Mouse (Mus musculus): Measurements from ENCODE around the gene Frmd4a. TPM values are rescaled to one million over a fixed set of nuclear protein-coding genes. Genes with fewer than 3 reads are reported as not detected.
A peak's percentile ranks its signal among the peaks of the same experiment; 100 is the strongest.

The Frmd4a gene
- total RNA-seq, 2 experiments from 2014 or later: 57.7 to 65.1 TPM

DNA sequence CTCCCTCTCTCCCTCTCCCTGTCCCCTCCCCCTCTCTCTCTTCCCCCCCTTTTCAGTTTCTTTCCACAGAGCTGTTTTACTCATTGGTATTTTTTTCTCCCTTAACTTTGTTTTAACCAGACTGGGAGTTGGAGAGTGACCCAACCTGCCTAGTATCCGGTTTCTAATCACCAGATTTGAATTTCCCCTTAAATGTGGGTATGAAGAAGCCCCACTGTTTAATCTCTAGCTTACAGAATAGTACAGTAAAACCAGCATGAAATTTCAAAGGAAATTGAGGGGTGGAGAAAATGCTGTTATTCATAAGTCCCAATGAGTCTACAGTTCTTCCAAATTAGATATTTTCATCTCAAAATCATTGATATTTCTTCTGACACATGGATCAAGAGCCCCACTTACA is 545.8 kb downstream of the Frmd4a start:
- no peak for DNase-seq (ENCODE audit: extremely low spot score in 1 of 2, low spot score in 2 of 2)
- Histone ChIP-seq H3K4me3 (no peak overlapping the region), H3K27ac (no peak overlapping the region)
- intact Hi-C loops (cut with DNase I): no loop called here
- no peak for TF ChIP-seq CTCF (IDR thresholded peaks at IDR 0.05)

DNA sequence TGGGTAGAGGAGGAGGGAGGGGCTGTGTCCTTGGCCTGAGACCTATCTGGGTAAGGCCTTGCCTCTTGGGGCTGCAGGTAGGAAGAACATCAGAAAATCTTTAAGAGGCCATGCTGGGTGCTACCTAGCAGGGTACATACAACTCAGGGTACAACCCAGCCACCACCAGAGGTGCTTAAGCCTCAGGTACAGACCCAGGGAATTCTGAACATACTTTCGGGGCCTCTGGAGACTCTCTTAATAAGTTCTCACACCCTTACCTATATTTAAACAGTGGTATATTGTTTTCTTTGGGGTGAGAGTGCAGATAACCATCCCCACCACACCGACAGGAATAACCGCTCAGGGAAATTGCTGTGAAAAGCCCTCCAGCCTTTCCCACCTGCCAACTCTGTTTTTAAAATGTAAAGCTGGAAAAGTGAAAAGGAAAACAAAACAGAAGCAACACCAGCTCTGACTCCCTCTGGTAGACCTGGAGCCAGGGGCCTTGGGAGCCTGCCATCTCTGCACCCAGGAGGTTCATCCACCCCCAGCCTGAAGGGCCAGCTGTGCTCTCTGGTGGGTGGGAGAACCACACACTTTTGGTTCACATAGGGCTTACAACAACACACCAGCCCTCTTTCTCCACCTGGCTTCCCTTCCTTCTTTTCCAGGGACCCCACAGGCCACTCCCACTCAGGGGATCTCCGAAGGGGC is 548.9 kb downstream of the Frmd4a start:
- no peak overlapping the region for H3K27ac ChIP-seq
- no peak overlapping the region for H3K4me3 ChIP-seq
- DNase-seq (ENCODE audit: extremely low spot score in 1 of 2, low spot score in 2 of 2): no peak
- no peak for TF ChIP-seq CTCF (IDR thresholded peaks at IDR 0.05)
- intact Hi-C loops (cut with DNase I): no loop called here

DNA sequence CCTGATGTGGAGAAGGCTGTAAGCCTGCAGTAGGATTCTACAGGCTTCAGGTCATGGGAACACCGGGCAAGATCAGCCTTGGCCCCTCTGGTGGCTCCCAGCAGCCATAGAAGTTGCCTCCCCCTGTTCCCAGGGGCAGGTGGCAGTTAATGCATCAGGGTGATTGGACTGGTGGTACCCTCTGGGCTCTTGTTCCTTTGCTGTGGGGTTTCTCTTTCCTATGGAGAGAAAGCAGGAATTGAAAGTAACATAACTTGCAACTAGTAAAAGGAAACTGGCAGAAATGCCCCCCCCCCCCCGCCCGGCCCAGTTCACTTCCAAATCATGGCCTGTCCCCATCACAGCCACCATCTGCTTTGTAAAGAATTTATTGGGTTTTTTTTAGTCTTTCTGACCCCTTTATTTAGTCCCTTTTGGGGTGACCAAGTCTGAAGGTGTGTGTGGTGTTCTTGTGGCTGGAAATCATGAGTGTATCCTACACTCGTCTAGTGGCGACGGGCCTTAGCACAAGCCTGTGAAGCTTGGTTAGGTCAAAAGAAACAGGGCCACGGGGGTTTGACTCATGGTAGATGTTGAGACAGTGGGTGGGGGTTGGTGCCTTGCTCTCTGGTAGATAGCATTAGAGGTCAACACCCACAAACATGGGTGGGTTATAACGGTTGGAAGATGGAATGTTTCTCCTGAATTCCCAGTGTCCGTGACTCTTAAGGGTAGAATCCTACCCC is 549.6 kb downstream of the Frmd4a start:
- intact Hi-C loops (cut with DNase I): no loop called here
- no peak overlapping the region for H3K27ac ChIP-seq
- no peak for TF ChIP-seq CTCF (IDR thresholded peaks at IDR 0.05)
- DNase-seq (ENCODE audit: extremely low spot score in 1 of 2, low spot score in 2 of 2): no peak
- no peak overlapping the region for H3K4me3 ChIP-seq

DNA sequence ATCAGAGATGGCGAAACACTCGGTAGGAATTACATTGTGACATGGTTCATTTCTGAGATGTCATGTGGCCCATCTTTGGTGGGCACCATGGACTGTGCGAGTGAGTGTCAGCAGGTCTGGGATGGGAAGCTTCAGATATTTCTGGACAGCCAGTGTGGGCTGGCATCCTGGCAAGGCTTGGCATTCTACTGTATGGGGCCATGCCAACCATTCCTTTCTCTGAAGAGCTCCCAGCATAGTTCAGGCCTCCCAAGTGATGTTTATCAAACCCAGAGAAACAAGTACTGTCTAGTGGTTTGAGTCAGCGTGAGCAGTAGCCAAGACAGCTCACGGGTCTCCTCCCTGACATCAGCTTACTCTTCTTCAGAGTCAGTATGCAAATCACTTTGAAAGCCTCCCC is 551.5 kb downstream of the Frmd4a start:
- no peak for TF ChIP-seq CTCF (IDR thresholded peaks at IDR 0.05)
- intact Hi-C loops (cut with DNase I): no loop called here
- DNase-seq (ENCODE audit: extremely low spot score in 1 of 2, low spot score in 2 of 2): no peak
- H3K4me3 ChIP-seq: no peak overlapping the region
- H3K27ac ChIP-seq: no peak overlapping the region

DNA sequence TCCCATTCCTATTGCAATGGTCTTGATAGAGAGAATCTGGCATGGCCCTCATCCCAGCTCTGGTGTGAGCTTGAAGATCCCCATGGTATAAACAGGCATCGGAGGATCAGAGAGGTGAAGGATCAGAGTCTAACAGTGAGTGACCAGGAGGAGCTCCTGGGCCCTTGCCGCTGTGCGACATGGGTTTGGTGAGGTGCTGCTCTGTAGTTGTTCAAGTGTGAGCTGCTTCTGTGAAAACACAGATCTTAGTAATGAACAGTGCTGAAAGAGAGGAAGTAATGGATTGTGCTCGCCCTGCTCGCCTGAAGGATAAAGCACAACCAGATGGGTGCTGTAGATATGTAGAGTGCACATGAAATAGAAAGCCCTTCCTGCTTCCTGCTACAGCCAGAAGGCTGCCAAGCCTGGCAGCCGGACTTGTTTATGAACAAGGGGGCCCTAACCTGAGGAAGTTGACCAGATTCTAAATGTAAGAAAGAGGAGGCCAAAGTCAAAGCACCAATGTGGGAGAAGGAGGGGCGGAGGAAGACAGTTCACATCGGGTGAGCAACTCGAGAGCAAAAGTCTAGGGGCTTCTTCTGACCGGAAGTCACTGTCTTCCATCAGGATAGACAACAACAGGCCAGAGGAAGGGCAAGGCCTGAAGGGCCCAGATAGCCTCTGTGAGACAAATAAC is 552.8 kb downstream of the Frmd4a start:
- DNase-seq (ENCODE audit: extremely low spot score in 1 of 2, low spot score in 2 of 2): no peak
- intact Hi-C loops (cut with DNase I): no loop called here
- TF ChIP-seq CTCF (IDR thresholded peaks at IDR 0.05): no peak
- Histone ChIP-seq H3K4me3 (no peak overlapping the region), H3K27ac (no peak overlapping the region)

DNA sequence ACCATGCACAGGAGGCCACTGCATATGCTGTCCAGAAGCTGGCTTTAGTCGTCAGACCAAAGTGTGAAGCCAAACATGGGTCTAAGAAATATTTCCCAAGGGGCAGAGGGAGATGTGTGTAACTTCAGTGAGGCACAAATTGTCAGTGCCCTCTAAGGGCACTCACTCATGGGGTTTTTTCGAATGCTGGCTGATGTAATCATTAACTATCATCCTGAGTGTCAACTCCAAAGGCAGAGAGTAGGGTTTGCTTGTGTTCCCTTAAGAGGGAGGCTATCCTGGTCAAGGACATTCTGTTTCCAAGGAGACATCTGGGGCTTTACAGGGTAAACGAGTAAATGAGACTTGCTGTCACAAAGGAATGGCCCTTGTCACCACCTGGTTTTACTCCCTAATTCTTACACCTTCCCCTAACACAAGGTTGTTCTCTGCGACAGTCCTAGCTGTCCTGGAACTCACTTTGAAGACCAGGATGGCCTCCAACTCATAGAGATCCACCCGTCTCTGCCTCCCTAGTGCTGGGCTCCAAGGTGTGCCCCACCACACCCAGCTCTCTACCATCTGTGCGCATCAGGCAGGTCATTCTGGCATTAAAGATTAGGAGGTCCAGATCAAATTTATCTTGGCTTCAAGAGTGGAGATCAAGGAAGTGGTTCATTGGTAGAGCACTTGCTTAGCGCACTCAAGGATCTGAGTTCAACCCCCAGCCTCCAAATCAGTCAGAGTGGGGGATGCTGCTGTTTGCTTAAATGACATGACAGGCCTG is 555.2 kb downstream of the Frmd4a start:
- no peak for TF ChIP-seq CTCF (IDR thresholded peaks at IDR 0.05)
- no peak for DNase-seq (ENCODE audit: extremely low spot score in 1 of 2, low spot score in 2 of 2)
- intact Hi-C loops (cut with DNase I): no loop called here
- no peak overlapping the region for H3K27ac ChIP-seq
- H3K4me3 ChIP-seq: no peak overlapping the region

DNA sequence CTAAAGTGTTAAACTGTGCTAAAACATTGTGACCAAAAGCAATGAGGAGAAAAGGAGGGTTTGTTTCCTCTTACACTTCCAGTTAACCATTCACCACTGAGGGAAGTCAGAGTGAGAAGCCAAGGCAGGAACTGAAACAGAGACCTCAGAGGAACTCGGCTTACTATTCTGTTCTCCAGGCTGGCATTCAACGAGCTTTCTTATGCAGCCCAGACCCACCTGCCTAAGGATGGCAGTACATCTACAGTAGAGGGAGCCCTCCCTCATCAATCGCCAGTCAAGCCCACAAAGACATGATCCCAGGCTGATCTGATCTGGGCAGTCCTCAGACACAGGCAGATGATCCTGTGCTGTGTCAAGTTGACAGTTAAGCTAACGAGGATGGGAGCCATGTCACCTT is 555.9 kb downstream of the Frmd4a start:
- H3K27ac ChIP-seq: no peak overlapping the region
- no peak overlapping the region for H3K4me3 ChIP-seq
- intact Hi-C loops (cut with DNase I): no loop called here
- no peak for DNase-seq (ENCODE audit: extremely low spot score in 1 of 2, low spot score in 2 of 2)
- TF ChIP-seq CTCF (IDR thresholded peaks at IDR 0.05): peak; percentile 8

DNA sequence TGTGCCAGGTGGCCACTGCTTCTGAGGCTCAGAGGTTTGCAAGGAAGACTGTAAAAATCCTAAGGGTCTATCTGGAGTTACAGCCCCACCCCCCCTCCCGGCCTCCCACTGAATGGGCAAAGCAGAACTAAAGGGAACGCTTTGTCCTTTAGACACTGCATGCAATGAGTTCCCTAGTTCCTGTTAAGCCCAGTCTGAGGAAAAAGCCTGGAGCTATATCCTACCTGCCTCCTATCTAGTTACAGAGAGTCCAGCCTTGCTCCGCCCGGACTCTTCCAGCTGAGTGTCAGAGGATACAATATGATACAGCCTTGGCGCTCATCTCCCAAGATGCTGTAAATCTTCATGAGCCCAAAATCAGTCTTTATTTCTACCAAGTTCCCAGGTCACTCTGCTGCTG is 556.7 kb downstream of the Frmd4a start:
- Histone ChIP-seq H3K4me3 (no peak overlapping the region), H3K27ac (no peak overlapping the region)
- TF ChIP-seq CTCF (IDR thresholded peaks at IDR 0.05): no peak
- DNase-seq (ENCODE audit: extremely low spot score in 1 of 2, low spot score in 2 of 2): no peak
- intact Hi-C loops (cut with DNase I): no loop called here

DNA sequence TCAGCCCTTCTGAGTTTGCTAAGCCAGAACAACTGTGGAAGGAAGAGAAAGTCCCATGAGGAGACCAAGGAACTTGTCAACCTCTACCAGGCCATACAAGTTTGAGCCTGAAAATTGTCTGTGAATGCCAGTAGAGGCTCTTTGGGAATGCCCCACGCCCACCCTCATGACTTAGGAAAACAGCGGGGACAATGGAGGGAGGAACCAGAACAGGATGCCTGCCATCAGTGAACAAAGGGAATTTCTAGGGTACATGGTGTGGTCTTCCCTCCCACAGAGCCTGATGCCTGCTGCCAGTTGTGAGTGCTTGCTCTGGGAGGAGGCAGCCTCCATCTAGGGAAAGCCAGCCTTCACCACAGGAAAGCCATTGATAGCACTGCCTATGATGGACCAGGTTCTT is 557.6 kb downstream of the Frmd4a start:
- no peak for DNase-seq (ENCODE audit: extremely low spot score in 1 of 2, low spot score in 2 of 2)
- TF ChIP-seq CTCF (IDR thresholded peaks at IDR 0.05): no peak
- intact Hi-C loops (cut with DNase I): no loop called here
- Histone ChIP-seq H3K27ac (no peak overlapping the region), H3K4me3 (no peak overlapping the region)

DNA sequence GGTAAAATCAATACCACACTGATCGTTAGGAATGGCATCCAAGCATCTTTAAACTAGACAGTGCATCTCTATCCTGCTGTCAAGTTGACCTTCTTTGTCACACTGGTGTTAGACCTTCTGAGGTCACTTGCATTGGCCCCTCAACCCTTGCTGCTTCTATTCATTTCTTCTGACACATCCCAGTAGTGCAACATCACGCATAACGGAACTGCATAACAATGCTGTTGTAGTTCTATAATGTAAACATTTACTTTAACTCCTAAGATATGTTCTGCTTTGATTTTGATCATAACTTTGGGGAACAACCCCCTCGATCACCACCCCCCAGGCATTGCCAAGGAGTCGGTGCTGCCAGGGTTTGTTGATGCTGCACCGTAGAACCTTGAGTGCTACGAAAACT is 558.5 kb downstream of the Frmd4a start:
- intact Hi-C loops (cut with DNase I): no loop called here
- no peak overlapping the region for H3K4me3 ChIP-seq
- no peak for DNase-seq (ENCODE audit: extremely low spot score in 1 of 2, low spot score in 2 of 2)
- H3K27ac ChIP-seq: no peak overlapping the region
- TF ChIP-seq CTCF (IDR thresholded peaks at IDR 0.05): no peak

DNA sequence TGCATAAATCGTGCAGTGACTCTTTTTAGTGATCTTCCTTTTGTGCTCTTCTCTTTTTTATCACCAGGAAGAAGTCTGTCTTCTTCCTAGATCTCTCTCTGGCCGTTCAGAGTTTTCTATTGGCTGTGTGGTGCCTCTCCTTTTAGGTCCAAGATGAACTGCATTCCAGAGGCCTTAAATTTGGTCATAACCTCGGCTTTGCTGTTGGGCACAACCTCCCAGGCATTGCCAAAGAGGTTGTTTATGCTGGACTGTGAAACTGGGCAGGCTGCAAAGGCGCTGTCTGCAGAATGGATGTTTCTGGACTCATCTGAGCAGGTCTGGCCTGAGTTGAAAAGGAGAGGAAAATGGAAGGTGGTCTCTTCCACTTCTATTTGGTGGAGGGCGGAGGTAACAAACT is 560.8 kb downstream of the Frmd4a start:
- intact Hi-C loops (cut with DNase I): no loop called here
- H3K4me3 ChIP-seq: no peak overlapping the region
- TF ChIP-seq CTCF (IDR thresholded peaks at IDR 0.05): no peak
- H3K27ac ChIP-seq: no peak overlapping the region
- no peak for DNase-seq (ENCODE audit: extremely low spot score in 1 of 2, low spot score in 2 of 2)

Data from left cerebral cortex, adult 2 months (tissue).